Mouse (Mus musculus): Measurements from ENCODE around the gene Ankrd65.
A peak's percentile ranks its signal among the peaks of the same experiment; 100 is the strongest.
"Not testable (repeated sequence)": the region's sequence is repeated elsewhere in the genome, so short reads cannot be mapped to it uniquely, and the experiment has no call there.

The Ankrd65 gene

DNA sequence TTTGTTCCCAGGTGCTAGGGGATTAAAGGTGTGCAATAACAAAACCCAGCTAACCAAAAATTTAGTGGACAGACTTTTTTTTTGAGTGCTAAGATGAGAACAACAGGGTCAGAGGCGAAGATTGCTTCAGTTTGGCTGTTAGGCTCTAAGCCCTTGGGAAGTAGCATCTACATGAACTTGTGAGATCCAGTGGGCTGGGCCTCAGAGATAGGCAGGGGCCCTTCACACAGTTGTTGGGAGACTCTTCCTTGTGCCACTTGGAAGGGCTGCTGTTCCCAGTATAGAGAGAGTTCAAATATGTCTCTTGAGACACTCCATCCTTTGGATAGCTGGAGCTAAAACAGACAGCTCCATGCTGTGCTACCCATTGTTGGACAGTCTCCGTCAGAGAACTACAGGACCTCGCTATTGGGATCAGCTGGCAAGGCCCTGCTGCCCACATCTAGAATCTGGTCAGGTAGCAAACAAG lies at the start of gene Ankrd65:
TSS of gene Ankrd65 (plus strand) at position 419 of the 469 bp plus-strand sequence.
- DNase-seq: no peak

DNA sequence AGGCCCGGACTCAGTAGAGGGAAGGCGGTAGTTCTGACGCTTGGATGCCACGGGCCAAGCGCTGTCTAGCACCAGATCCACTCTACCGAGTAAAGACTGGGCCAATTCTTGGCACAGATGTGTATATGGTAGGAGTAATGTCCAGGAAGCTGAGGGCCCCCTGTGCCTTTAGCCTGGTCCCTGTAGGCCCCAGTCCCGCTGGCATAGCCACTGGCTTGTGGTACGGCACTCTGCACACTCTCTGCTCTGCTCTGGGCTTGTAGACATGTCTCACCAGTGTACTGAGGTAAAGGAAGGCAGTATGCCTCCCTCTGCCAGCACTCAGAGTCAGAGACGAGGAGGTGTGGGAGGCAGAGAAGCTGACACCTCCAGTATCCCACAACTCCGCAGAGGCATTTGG lies 49.6 kb upstream of the Ankrd65 start:
- not testable (repeated sequence) for DNase-seq

DNA sequence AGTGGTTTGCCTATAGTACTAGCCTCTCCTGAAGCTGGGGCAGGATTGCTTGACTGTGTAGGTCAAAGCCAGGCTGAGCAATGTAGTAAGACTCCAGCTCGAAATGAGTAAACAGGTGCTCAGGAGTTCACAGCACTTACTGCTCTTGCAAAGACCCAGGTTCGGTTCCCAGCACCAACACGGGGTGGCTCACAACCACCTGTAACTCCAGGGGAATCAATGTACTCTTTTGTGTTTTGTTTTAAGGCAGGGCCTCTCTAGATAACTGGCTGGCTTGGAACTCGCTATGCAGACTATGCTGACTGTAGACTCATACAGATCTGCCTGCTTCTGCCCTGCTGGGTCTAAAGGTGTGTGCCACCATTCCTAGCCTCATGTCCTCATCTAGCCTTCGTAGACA lies 47.6 kb upstream of the Ankrd65 start:
- DNase-seq: no peak

DNA sequence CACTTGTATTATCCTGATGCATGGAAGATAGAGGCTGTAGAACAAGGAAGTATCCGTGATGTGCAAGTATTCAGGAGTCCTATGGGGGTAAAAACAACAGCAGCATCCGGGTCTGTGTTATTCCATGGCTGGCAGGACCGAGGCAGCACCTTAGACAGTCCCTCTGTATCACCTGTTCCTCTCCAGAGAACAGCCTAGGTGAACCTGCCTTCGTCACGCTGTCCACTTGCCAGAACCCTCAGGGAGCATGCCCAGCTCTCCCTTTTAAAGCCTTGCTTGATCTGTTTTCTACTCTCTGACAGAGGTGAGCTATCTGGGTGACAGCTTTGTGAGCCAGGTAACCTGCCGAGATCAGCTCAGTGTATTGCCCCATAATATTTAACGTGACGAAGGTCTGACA lies 45.8 kb upstream of the Ankrd65 start:
- no peak for DNase-seq

DNA sequence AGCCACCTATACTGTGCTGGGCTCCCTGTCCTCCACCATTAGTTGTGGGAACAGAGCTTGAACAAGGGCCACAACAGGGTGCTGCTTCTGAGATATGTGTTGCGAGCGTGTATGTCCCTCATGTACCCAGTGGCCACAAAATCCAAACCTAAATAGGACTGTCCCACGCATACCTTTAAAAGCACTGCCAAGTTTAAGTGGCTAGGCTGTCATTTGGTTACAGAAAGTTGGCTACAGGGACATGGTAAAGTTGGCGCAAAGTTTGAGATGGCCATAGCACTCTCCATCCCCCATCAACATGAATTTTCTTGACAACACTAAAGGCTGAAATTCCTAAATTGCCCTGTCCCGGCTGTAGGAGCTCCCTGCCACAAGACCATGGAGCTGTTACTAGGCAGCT lies 45.1 kb upstream of the Ankrd65 start:
- no peak for DNase-seq

DNA sequence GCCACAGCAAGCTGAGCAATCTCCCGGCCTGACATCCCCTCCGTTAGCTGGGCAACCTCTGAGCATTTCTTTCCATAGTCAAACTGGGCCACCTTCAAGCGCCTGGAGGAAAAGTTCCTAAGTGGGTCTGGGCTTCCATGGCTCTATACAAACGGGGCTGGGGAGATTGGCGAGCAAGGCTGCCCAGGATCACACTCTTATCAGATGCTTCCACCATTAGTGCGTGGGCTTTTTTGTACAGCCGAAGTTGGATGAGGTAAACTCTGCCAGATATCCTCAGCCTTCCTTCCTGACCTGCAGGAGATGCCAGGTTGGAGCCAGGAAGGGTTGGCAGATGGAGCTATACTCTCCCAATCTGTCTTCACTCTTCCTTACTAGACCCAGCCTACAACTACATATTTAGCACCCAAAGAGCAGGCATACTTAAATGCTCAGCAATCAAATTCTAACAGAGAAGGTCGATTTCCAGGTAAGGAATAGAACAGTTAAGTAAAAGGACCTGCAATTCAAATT lies 44.1 kb upstream of the Ankrd65 start:
- no peak for DNase-seq

DNA sequence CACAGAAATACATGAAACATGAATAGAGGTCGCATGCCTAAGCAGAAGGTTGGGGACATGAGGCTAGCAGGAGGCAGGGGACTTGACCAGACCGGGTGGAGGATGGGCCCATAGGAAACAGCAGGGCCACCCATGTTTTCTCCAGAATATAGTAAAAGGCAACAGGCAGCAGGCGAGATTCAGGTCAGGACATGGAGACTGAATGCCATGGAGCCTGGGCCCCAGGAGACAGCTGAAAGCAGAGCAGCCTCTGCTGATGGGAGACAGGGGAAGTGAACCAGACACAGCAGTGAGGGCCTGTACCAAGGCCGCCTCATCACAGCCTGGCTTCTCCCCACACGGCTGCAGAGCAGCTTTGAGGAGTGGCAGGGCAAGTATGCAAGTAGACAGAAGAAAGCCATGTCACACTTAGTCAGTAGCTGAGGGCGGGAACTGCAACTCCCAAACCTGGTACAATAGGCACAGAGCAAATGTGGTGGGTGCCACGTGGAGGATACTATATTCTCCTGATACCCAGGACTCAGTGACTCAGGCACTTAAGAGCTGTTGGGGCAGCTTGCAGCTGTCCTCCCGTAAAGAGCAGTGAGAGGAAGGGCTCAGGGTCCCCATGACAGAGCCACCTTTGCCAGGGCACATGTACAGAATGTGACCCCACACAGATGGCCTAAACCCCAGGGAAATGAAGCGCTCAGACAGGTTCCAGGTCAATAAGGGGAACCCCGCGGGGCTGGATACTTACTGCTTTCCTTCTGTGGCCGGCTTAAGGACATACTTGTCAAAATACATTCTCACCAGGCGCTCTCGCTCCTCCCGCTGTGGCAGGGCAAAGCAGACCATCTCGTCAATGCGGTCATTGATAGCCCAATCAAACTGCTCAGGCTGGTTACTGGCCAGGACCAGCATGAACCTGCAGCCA lies 43.4 kb upstream of the Ankrd65 start:
- DNase-seq: no peak

DNA sequence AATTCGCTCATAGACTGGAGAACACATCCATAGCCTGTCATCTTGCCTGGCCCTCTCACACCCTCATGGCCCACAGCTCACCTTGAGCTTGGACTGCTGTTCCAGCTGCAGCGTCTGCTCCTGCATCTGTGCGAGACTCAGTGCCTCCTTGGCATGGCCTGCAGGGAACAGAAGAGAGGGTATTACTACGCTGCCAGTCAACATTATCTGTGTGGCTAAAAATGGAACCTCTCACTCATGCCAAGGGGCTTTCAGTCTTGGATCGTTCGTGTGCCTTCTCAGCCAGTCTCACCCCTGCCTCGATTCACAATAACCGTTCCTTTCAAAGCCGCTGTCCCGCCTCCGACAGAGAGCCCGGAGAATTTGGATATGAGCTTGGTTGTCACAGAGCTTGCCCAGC lies 33.2 kb upstream of the Ankrd65 start:
- no peak for DNase-seq

DNA sequence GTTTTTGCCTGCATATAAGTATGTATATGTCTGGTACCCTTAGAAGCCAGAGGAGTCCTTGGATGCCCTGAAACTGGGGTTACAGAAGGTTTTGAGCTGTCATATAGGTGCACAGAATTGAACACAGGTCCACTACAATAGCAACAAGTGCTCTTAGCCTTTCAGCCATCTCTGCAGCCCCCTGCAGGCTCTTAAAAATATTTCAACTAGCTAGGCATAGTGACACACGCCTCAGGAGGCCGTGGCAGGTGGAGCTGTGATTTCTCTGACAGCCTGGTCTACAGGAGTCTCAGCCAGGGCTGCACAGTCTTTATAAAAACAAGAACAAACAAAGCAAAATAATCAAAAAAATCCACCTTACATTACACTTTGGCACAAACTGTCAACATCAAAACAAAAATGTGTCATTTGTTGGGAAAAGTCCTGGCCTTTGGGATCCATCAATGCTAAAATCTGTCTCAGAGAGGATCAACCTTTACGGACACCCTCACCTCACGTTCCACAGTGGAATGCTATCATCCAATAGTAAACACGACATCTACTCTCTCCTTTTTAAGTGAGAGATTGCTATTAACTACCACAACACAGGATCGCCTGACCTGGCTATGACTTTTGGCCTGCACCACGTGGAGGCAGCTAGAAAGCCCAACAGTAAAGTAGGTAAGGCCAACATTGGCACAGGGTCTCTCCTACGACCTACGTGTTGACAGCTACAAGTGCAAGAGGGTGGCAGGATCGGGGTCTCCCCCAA lies 30.2 kb upstream of the Ankrd65 start:
- peak; percentile 51 for DNase-seq

DNA sequence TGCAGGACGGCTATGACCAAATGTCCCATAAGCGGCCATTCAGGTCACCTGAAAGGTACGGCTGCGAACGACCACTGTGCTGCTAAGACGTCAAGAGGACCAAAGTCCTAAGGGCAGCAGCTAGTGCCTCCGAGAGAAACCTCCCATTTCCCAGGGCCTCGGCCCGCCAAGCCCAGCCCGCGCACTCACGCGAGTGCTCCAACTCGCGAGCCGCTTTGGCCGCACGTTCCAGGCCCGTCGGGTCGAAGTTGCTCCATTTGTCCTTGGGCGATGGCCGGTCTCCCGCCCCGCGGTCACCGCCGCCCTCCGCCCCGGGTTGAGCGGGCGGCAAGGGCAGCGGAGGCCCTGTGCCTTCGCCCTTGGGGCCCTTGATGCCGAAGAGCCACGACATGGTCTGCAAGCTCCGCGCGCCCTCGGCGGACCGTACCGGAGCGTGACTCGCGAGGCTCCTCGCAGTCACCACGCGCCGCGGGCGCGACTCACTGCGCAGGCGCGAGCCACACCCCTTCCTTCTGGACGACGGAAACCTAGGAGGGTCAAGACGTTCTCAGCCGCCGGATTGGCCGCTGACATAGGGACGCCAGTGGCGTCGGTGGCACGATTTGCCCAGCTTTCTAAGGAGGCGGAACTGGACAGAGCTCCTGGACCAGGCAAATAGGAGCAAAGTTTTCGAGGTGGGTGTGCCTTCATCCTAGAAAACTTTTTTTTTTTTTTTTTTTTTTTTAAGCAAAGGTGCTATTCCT lies 29.5 kb upstream of the Ankrd65 start, which contains the start of gene Atad3a:
TSS of gene Atad3a (minus strand) at position 481 of the 743 bp plus-strand sequence.
- DNase-seq: peak; percentile 97

DNA sequence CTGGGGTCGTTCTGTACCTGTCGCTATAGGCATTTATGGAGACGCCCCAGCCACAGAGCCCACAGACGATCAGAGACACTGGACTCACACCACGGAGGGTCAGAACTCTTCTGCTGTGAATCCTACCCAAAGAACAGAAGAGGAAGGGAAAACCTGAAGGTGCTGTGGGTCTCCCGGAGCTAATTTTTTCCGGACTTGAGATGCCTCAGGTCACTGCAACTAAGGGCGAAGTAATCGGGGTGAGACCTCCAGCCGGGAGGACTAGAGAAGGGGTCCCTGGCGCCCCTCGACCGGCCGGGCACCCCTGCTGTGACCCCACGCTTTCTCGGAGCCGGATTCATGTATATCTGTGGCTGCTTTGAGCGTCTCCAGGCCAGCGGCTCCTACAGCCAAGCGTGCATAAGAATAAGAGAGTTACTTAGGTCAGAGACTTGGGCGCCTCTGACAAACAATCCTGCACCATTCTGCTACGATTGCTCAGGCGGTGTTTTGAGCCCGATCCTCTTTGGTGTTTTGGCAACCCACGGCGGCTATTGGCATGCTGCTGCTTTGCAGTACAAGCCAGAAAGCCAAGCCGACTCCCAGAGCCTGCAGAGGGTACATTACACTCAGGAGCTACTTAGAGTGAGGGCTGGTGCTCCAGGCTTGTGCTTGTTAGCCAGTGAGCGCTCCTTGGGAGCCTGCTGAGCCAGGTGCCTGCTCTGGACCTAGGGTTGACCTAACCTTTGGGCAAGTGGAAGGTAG lies 28.7 kb upstream of the Ankrd65 start:
- DNase-seq: no peak

DNA sequence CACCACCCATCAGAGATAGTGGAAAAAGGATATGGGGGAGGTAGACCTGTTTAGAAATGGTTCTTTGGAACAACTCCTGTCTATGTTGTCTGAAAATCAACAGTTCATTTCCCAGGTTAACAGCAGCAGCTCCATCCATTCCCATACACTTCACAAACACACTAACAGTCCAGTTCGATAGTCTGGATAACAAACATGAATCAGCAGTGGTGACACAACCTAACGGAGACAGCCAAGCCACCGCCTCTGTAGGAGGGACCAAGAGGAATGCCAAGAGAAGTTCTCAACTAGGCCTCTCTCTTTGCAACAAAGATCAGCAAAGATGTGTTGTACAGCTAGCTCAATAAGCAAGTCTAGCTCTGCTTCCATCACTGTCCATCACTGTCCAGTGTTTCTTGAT lies 27.9 kb upstream of the Ankrd65 start:
- DNase-seq: no peak

DNA sequence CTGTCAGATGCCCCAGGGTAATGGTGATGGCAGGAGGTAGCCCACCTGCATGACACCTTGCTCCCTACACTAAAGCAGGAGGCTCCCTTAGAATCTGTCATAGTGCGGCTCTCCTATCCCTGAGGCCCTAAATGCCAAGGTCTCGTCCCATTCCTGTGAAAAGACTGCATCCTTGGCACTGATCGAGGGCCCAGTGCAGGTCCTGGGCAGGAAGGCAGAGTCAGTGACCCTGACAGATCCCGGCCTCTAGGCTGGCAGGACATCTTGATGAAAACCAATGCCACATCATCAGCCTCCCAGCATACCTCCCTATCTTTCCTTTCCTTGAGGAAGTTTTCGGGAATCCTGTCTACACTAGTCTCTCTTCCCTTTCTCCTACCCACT lies 20.8 kb upstream of the Ankrd65 start:
- no peak for DNase-seq

DNA sequence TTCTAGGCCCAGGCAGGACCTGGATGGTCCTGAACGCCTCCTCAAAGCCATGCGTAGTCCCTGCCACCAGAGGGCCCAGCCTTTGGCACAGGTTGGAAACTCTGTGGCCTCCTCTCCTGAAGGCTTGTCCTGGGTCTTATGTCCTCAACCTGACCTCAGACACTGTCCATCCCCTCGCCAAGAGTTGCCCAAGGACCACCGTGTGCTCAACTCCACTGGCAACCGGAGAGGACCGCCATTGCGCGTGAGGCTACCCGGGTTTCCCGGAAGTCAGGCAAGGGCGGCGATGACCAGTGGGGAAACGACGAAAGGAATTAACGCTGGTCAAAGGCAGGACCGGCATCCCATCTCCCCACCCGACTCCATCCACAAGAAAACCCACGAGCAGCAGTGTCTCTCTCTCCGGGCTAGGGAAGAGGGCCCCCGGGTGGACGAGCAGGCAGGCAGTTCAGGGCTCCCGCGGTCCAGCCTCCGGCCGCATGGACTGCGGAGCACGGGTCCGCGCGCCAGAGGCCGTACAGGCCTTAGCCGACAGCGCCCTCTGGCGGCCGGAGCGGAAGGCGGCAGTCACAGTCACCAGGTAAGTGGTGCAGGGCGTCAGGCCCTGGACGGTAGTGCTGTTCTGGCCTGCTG lies 20.2 kb upstream of the Ankrd65 start:
- DNase-seq: peak; percentile 95

DNA sequence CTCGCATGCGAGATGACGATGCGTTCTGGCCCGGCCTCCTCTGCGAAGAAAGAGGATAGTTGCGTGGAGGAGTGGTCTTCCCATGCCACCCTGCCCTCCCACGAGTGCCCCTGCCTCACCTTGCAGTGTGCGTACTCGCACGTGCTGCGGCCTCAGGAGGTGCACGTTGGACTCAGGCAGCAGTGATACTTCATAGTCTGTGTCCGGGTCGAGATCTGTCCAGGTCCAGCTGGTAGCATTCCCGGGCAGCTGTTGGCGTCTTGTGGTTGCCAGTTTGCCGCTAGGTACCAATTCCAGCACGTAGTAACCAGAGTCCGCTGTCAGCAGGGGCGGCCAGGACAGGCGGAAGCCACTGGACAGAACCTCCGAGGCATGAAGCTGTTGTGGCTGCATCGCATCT lies 19.6 kb upstream of the Ankrd65 start:
- no peak for DNase-seq

DNA sequence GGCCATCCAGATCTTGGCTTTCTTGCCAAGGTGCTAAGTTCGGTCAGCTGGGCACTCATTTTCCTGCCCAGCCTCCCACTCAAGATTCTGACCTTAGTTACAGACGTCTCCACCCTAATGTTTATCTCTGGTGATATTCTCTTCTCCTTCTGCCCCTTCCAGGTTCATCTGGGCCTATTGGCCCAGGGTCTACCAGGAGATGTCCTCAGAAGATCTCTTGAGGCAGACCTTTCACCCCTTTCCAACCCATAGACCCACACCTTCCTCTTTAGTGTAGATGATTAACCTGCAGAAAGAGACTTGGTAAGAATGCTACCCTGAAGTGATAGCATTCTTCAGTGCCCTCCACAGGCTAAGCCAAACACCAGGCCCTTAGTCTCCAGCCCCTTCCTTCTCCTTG lies 18.5 kb upstream of the Ankrd65 start:
- peak; percentile 32 for DNase-seq

DNA sequence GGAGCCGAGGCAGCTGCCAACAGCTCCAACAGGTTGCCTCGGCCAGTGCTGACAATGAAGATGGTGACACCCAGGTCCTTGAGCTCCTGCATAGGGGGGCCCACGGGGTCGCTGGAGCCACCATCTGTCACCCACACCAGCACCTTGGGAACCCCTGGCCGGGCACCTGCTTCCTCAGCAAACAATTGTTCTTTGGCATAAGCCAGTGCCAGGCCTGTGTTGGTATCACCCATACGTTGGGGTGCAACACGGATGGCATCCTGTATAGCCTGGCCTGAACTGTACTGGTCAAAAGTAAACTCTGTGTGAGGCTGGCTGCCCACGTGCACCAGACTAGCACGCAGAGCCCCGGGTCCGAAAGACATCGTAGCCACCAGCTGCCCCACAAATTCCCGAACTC lies 17.5 kb upstream of the Ankrd65 start:
- DNase-seq: no peak

DNA sequence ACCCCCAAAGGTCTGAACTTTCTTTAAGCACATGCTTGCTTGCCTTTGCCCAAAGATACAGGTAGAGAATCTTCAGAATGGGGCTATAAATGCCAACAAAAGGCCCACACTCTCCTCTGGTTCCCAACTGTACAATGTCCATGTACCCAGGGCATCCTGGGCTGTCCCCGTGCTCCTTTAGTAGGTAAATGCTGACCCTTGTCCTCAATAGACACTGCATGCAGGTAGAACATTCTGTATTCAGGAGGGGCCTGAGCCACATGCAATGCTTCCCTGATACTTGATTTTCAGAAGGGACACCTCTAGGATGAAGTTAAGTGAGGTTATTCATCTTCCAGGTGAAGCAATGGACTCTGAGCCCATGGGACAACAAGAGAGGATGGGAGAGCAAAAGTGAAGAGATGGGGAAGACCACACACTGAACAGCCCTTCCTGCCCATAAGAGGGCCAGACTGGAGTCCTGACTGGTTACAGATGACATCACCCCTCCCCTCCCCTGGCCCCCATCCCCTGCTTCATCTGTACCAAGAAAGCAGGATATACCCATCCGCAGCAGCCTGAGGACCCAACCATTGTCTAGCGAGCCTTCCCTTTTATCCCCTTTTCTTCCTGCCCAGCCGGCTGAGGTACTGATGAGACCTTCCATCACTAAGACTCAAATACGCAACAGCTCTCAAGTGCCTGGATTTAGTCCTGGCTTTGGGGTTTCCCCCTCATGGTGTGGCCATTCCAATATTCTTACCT lies 16.7 kb upstream of the Ankrd65 start:
- DNase-seq: no peak

DNA sequence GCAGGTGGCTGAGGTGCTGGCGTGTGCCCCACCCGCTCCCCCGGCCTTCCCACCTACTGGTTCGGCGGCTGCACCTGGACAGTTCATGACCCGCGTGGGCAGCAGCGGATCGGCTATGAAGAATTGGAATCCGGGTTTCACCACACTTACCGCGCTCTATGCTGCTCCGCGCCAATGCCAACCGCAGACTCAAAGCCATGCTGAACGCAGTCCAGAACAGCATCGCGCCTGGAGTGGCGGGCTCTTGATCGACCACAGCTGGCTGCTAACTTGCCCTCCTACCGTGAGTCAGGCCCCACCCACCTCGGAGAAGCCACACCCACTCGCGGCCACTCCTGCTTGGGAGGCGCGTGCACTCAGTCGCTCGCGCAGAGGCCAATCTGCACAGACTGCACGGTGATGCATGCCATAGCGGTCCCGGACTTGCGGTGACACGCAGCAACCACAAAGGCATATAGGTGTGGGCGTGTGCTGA lies 15.9 kb upstream of the Ankrd65 start, which contains the start of gene Vwa1:
TSS of gene Vwa1 (minus strand) at position 419 of the 475 bp plus-strand sequence.
- peak; percentile 94 for DNase-seq

DNA sequence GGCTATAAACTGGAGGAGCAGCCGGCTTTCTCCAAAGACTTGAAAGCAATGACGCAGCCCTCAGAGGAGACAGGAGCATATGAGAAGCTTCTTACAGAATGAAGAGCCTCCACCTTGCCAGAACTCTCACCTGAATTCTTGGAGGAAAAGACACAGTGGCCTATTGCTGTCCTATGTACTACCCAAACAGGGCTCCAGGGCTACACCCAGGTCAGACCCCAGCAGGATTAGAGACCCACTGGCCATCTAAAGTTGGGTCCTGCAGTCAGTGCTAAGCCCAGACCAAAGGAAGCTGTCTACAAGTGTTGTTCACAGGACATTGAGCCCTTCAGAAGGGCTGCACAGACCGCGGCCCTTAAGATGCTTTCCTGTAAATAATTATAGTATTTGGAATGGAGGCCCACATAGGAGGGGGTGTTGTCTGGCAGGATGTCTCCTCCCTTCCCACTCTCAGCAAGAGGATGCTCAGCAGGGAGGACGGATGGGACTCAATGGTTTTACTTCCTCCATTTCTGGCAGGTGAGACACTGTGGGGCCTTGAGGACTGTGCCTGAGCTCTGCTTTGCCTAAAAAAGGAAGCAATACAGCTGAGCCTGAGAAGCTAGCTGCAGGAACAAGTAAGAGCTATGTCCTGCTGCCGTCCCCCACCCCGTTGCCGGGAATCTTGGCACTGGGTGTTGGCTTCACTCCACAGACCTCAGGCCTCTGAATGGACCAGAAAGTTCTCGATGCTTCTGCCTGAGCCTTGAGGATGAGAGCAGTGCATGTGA lies 15.1 kb upstream of the Ankrd65 start:
- peak; percentile 43 for DNase-seq
